Mouse (Mus musculus): ENCODE results near the gene Rnf225. TPM values are rescaled to one million over a fixed set of nuclear protein-coding genes. Genes with fewer than 3 reads are reported as not detected.

Rnf225 gene
- polyA plus RNA-seq, 1 experiment from 2014 or later = 0.66 TPM

DNA sequence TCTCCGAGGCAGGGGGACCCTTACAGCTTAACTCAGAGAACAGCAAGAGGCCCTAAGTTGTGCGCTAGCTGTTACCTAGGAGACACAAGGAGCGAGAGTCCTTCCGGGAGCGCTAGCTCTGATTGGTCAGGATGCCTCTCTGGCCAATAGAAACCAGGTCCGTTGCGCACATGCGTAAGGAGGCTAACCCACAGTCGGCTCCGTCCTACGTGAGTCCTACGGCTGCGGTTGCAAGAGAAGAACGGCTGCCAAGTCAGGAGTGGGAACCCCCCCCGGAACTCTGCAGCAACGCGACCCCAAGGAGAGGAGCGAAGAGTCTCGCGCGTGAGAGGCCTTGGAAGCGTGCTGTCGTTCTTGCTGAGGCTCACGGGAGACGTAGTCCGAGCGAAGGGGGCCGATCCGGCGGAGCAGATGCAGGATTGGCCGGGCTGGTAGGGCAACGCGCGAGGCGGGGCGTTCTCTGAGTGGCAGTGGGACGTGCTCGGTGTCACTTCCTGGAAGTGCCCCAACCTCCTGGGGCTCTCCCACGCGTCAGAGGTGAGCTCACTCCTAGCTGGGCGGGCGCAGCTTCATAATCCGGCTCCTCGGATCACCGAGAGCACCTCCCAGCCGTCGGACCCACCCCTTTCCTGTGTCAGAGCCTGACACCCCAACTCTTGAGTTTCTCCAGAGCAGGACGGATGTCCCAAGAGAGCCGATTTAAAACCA is 50.6 kb downstream of the Rnf225 start, which contains the start of gene Zfp446:
TSS of gene Zfp446 (plus strand) at position 167 of the 708 bp plus-strand sequence.
- Histone ChIP-seq H3K27me3 (ENCODE audit: low read depth, poor library complexity, severe bottlenecking) (no peaks in the 10 kb centered on the region), H3K27ac (peak within 1 kb of the TSS; percentile 94), H3K4me1 (peaks cover 16% of the 10 kb centered on the region), H3K4me3 (peak within 1 kb of the TSS; percentile 64), H3K36me3 (peaks cover 19% of the 10 kb centered on the region), H3K9me3 (replicated peaks) (no peaks in the 10 kb centered on the region)
- WGBS = under 1% methylated on average over 49 of the region's 49 CpGs
- DNase-seq (ENCODE audit: low spot score) = peak; percentile 95

DNA sequence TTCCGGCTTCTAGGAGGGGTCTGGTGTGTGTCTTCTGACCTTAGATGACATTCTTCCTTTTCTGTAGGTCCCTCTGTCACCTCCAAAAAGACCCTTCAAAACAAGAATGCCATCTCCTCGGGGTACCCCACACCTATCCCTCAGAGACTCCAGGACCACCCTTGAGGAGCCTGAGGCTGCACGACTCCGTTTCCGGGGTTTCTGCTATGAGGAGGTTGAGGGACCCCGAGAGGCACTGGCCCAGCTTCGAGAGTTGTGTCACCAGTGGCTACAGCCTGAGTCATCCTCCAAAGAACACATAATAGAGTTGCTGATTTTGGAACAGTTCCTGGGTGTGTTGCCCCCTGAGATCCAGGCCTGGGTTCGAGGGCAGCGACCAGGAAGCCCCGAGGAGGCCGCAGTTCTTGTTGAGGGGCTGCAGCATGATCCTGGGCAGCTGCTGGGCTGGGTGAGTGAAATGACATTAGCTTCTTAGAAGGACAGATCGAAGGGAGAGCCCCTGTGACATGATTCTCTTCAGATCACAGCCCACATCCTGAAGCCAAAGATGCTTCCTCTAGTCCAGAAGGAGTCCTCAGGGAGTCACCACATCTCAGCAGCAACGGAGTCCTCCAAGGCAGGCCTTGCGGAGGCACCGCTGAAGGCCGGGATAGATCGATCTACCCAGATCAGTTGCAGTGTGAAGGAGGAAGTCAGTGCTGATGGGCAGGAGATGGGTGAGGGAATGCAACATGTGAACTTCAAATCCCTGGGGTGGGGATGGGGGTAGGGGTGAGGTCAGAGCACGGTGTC is 51.9 kb downstream of the Rnf225 start:
- WGBS = 79% methylated on average over 18 of the region's 18 CpGs

DNA sequence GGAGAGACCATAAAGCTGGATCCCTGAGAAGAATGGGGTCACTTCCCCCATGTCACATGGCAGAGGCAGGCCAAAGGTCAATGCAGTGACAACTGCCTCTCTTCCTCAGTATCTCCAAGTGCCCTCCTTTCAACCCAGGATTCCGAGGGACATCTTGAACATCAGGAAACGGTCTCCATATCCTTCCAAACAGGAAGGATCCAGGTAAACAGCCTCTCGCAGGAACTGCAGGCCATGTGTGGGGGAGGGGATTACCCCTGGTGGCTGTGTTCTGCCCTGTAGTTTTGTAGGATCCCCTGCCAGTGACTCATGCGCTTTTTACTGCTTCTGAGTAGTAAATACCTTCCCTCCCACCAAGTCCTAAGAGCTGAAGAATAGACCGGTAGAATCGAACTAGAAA is 52.6 kb downstream of the Rnf225 start:
- DNase-seq (ENCODE audit: low spot score) = no peak
- Histone ChIP-seq H3K36me3 (peaks cover 15% of the 10 kb centered on the region), H3K27ac (0 out of 2 replicates have a peak overlapping the region, but pooled peaks have one; percentile 14), H3K4me1 (peaks cover 16% of the 10 kb centered on the region), H3K9me3 (replicated peaks) (no peaks in the 10 kb centered on the region), H3K27me3 (ENCODE audit: low read depth, poor library complexity, severe bottlenecking) (no peaks in the 10 kb centered on the region), H3K4me3 (no peak overlapping the region)
- WGBS = 57% methylated on average over 6 of the region's 6 CpGs

More for the DNA sequence above, 51.9 kb downstream of the Rnf225 start:
- peaks cover 16% of the 10 kb centered on the region for H3K4me1 ChIP-seq
- H3K27me3 ChIP-seq (ENCODE audit: low read depth, poor library complexity, severe bottlenecking) = no peaks in the 10 kb centered on the region
- peaks cover 15% of the 10 kb centered on the region for H3K36me3 ChIP-seq
- H3K4me3 ChIP-seq = peak overlapping the region; percentile 64
- H3K9me3 ChIP-seq (replicated peaks) = no peaks in the 10 kb centered on the region
- H3K27ac ChIP-seq = peak overlapping the region; percentile 94
- DNase-seq (ENCODE audit: low spot score) = no peak

DNA sequence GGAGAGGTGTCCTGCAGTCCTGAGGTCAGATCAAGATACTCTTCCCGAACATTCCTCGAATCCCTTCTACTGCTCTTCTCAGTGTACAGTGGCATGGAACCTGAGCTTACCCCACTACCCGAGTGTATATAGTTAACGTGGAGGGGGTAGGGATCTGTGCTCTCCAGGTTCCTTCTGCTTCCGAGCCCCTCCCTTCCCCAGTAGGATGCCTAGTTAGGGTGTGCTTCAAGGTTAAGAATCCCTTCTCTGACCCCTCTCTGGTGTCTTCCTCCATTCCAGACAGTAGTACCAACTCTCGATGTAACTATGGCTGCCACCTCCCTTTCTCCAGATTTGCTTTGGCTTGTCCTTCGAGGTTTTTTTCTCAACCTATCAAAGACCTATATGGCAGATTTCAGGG is 53.1 kb downstream of the Rnf225 start:
- Histone ChIP-seq H3K27ac (0 out of 2 replicates have a peak overlapping the region, but pooled peaks have one; percentile 14), H3K4me1 (peaks cover 16% of the 10 kb centered on the region), H3K9me3 (replicated peaks) (no peaks in the 10 kb centered on the region), H3K36me3 (peaks cover 15% of the 10 kb centered on the region), H3K4me3 (no peak overlapping the region), H3K27me3 (ENCODE audit: low read depth, poor library complexity, severe bottlenecking) (no peaks in the 10 kb centered on the region)
- WGBS = 88% methylated on average over 7 of the region's 7 CpGs
- no peak for DNase-seq (ENCODE audit: low spot score)

Other genes with a start within 250 kb of the Rnf225 start
- gene Vmn2r55, start 242.4 kb upstream of the Rnf225 start, polyA plus RNA-seq (2016; fragmentation: Nextera tagmentation; extraction: Ambion mirVana) = not detected in 2 replicates
- not detected in 2 replicates for gene Vmn2r56, start 192.4 kb upstream of the Rnf225 start, polyA plus RNA-seq (2016; fragmentation: Nextera tagmentation; extraction: Ambion mirVana)
- gene Zscan18, start 123.8 kb upstream of the Rnf225 start, polyA plus RNA-seq (2016; fragmentation: Nextera tagmentation; extraction: Ambion mirVana) = 13.8 and 15.7 TPM in 2 replicates
- gene Zfp329, start 108.6 kb upstream of the Rnf225 start, polyA plus RNA-seq (2016; fragmentation: Nextera tagmentation; extraction: Ambion mirVana) = 14.8 and 16.8 TPM in 2 replicates
- 30.4 and 32.6 TPM in 2 replicates for gene Zfp110, start 92.7 kb upstream of the Rnf225 start, polyA plus RNA-seq (2016; fragmentation: Nextera tagmentation; extraction: Ambion mirVana)
- gene Zfp128, start 46.2 kb upstream of the Rnf225 start, polyA plus RNA-seq (2016; fragmentation: Nextera tagmentation; extraction: Ambion mirVana) = 5.0 and 7.4 TPM in 2 replicates
- gene Zscan22, start 29.6 kb upstream of the Rnf225 start, polyA plus RNA-seq (2016; fragmentation: Nextera tagmentation; extraction: Ambion mirVana) = 22.4 and 23.1 TPM in 2 replicates
- gene Rps5, start 5.1 kb upstream of the Rnf225 start, polyA plus RNA-seq (2016; fragmentation: Nextera tagmentation; extraction: Ambion mirVana) = 1,082 and 1,228 TPM in 2 replicates
- 8.4 and 12.0 TPM in 2 replicates for gene Zfp324, start 38.4 kb downstream of the Rnf225 start, polyA plus RNA-seq (2016; fragmentation: Nextera tagmentation; extraction: Ambion mirVana)
- gene Zfp446, start 50.4 kb downstream of the Rnf225 start, polyA plus RNA-seq (2016; fragmentation: Nextera tagmentation; extraction: Ambion mirVana) = 14.0 and 14.9 TPM in 2 replicates
- gene Slc27a5, start 70.8 kb downstream of the Rnf225 start, polyA plus RNA-seq (2016; fragmentation: Nextera tagmentation; extraction: Ambion mirVana) = not detected in 2 replicates
- gene Trim28, start 71.7 kb downstream of the Rnf225 start, polyA plus RNA-seq (2016; fragmentation: Nextera tagmentation; extraction: Ambion mirVana) = 561 and 585 TPM in 2 replicates
- 29.1 and 31.8 TPM in 2 replicates for gene Zbtb45, start 82.6 kb downstream of the Rnf225 start, polyA plus RNA-seq (2016; fragmentation: Nextera tagmentation; extraction: Ambion mirVana)
- gene Chmp2a, start 107.4 kb downstream of the Rnf225 start, polyA plus RNA-seq (2016; fragmentation: Nextera tagmentation; extraction: Ambion mirVana) = 79.6 and 84.2 TPM in 2 replicates
- gene Ube2m, start 110.9 kb downstream of the Rnf225 start, polyA plus RNA-seq (2016; fragmentation: Nextera tagmentation; extraction: Ambion mirVana) = 182 and 208 TPM in 2 replicates
- gene Mzf1, start 127.3 kb downstream of the Rnf225 start, polyA plus RNA-seq (2016; fragmentation: Nextera tagmentation; extraction: Ambion mirVana) = 3.3 and 4.4 TPM in 2 replicates
- gene Vmn1r85, start 167.8 kb downstream of the Rnf225 start, polyA plus RNA-seq (2016; fragmentation: Nextera tagmentation; extraction: Ambion mirVana) = not detected in 2 replicates
- not detected in 2 replicates for gene Vmn1r86, start 192.5 kb downstream of the Rnf225 start, polyA plus RNA-seq (2016; fragmentation: Nextera tagmentation; extraction: Ambion mirVana)
- gene Vmn1r87, start 212.7 kb downstream of the Rnf225 start, polyA plus RNA-seq (2016; fragmentation: Nextera tagmentation; extraction: Ambion mirVana) = not detected in 2 replicates
- gene Vmn1r88, start 232.2 kb downstream of the Rnf225 start, polyA plus RNA-seq (2016; fragmentation: Nextera tagmentation; extraction: Ambion mirVana) = not detected in 2 replicates

Data from limb, embryonic 10.5 days (tissue).